Mouse (Mus musculus) olfactory bulb, adult 2 months (tissue): ENCODE results near the gene Map3k6.

Source experiments
- CTCF ChIP-seq: fragments of 200-500 bp; IDR thresholded peaks from 2 replicates; pipeline ENCODE4 v1.5.1; 2012; ENCODE audit warnings: low read depth, mild to moderate bottlenecking, low read length, moderate library complexity; ENCODE audit not compliant: insufficient read depth
- POLR2A ChIP-seq: fragments of 200-500 bp; IDR thresholded peaks from 2 replicates; pipeline ENCODE4 v1.6.1; 2012; ENCODE audit warnings: mild to moderate bottlenecking, low read depth, low read length, moderate library complexity; ENCODE audit not compliant: insufficient read depth

DNA sequence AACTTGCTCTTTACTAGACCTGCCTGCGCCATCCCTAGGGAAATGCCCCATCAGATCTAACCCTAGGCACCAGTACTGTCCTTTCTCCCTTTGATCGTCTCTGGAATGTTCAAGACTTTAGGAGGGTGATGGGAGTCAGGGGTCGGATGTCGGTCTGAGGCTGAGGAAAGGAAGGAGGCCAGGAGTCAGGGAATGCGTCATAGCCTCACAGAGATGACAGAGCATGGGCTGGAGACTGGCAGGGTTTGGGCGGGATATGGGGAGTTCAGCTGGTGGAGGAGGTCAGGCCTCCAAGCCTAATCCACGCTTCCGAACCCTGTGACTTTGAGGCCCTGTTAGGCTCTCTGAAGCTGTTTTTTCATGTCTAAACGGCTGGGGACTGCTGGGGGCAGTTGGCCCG lies 27.0 kb upstream of the Map3k6 start:
- no peak for TF ChIP-seq POLR2A
- no peak for TF ChIP-seq CTCF
